Mouse (Mus musculus) Patski (cell line): ENCODE data around the gene Tlr5. TPM values are rescaled to one million over a fixed set of nuclear protein-coding genes. Genes with fewer than 3 reads are reported as not detected.

Source experiments
- ATAC-seq: fragments of 100-300 bp; one replicate; pipeline ENCODE4 v1.8.0; 2021
- CTCF ChIA-PET: fragments of 350-600 bp; sonication (Branson Sonifier 250); formaldehyde crosslinking; loops from one replicate; lab custom pipeline; 2022; ENCODE audit warnings: inconsistent platforms; lab: Charles Lee
- POLR2A ChIA-PET: fragments of 350-600 bp; sonication (Branson Sonifier 250); formaldehyde crosslinking; loops from one replicate; lab custom pipeline; 2022; ENCODE audit warnings: antibody characterized with exemption, inconsistent platforms; lab: Charles Lee
- DNase-seq: peaks from one replicate; pipeline ENCODE4 v3.0.0-alpha.2; 2011; ENCODE audit warnings: low read depth, low spot score
- H3K27me3 ChIP-seq: fragments of 371-371 bp; one replicate; pipeline ENCODE4 v1.5.1; 2021
- CTCF ChIP-seq: fragments of 100-300 bp; IDR thresholded peaks from one replicate; pipeline ENCODE4 v1.5.1; 2021
- in situ Hi-C: fragments of 300-500 bp; cut with MboI; formaldehyde crosslinking; loops from 3 replicates; pipeline ENCODE4 v1.11.1; 2018; ENCODE audit warnings: low pct_unique_long_range_greater_than_20kb, mixed read lengths
- polyA plus RNA-seq: library from polyadenylated mRNA; unstranded; gene quantifications from one replicate; pipeline ENCODE4 v1.2.3, GENCODE M21; 2021

Tlr5 gene
- polyA plus RNA-seq, 1 experiment from 2014 or later = not detected

DNA sequence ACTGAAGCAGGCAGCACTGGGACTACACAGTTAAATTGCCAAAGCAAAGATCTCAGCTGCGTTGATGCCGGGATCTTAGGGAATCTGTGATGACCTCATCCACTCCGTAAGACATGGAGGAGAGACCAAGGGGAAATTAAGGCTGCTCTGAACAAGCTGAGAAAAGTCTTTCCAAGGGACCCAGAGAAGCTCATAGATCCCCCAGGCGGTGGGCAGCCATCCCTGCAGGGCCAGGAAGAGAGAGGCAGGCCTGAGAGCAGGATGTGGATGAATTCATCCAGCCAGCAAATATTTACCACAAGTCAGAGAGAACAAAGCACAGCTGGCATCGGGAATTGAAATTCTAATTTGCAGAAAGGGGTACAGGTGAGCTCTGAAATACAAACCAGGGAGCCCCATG, 8.7 kb downstream of the Tlr5 start:
- in situ Hi-C loops = no loop called here
- ChIA-PET CTCF (interaction anchor here (1.0 to 1.3 kb wide), 2 partner anchors 392 to 593 kb away, joined by 3 read pairs; no protein-coding TSS in a partner anchor), POLR2A (interaction anchor here (1.2 kb wide), 1 partner anchor 96 kb away, joined by 3 read pairs; no protein-coding TSS in a partner anchor)
- no peaks in the 10 kb centered on the region for H3K27me3 ChIP-seq
- ATAC-seq = no peak
- no peak for DNase-seq
- peak; percentile 41 for TF ChIP-seq CTCF

DNA sequence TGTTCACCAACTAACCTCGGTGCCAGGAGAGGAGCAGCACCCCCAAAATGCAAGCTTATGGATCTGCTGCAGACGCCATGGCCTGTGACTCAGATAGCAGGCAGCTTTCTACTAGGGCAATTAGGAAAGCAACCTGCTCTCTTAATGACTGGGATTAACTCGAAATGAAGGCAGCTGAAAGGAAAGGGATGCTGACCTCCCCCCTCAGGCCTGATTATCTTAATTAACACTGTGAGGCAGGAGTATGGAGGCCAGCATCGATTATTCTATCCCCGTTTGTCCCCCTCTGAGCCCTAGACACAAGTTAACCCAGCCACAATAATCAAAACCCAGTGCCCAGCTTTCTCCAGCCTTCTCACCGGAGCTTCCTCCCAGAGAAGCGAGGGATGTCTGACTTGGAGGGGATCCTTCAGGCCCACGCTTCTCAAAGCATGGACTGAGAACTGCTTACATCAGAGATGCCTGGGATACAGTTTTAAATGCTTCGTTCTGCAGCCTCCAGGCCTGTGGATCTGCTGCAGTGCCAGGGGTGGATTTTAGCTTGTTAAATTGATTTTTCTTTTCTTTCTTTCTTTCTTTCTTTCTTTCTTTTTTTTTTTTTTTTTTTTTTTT, 10.4 kb downstream of the Tlr5 start:
- TF ChIP-seq CTCF = no peak
- POLR2A ChIA-PET = interaction anchor here (0.6 kb wide), 1 partner anchor 523 kb away, joined by 3 read pairs; no protein-coding TSS in a partner anchor
- in situ Hi-C loops = no loop called here
- no peaks in the 10 kb centered on the region for H3K27me3 ChIP-seq
- DNase-seq (no peak), ATAC-seq (no peak)
- CTCF ChIA-PET = no interaction called here

DNA sequence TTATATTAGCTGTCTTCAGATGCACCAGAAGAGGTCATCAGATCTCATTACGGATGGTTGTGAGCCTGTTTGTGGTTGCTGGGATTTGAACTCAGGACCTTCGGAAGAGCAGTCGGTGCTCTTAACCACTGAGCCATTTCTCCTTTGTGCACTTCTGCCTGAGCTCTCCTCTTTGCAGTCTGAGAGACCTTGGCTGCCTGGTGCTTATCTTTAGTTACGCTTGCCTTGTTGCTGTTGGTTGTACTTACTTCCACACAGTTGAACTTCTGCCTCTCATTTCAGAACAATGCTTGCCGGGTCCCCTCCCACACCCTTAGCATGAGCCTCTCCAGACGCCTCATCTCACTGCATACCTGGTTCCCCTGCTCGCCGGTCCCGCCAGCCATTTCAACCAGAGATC, 14.1 kb downstream of the Tlr5 start:
- DNase-seq (no peak), ATAC-seq (no peak)
- POLR2A ChIA-PET = no interaction called here
- CTCF ChIA-PET = interaction anchor here (1.6 kb wide), 1 partner anchor 9 kb away, joined by 7 read pairs; no protein-coding TSS in a partner anchor
- TF ChIP-seq CTCF = no peak
- in situ Hi-C loops = no loop called here
- no peaks in the 10 kb centered on the region for H3K27me3 ChIP-seq

DNA sequence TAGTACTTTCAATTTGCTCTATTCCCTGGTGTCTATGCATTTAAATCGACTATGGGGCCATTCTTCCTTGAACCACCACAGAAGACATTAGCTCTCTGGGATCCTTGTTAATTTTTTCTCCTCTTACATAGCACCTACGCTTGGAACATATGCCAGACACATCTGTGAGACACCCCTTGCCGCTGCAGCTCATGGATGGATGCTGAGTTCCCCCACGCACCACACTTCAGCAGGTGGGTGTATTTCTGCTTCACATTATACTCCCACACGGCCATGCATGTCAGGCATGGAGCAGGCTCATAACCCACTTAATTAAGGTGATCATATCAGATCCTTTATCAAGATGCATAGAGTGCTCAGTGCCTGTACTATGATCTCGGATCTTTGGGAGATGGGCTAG, 17.7 kb downstream of the Tlr5 start:
- no peak for TF ChIP-seq CTCF
- ChIA-PET POLR2A (no interaction called here), CTCF (interaction anchor here (1.0 kb wide), 1 partner anchor 68 kb away, joined by 3 read pairs; no protein-coding TSS in a partner anchor)
- in situ Hi-C loops = no loop called here
- DNase-seq = no peak
- ATAC-seq = no peak
- H3K27me3 ChIP-seq = no peaks in the 10 kb centered on the region

DNA sequence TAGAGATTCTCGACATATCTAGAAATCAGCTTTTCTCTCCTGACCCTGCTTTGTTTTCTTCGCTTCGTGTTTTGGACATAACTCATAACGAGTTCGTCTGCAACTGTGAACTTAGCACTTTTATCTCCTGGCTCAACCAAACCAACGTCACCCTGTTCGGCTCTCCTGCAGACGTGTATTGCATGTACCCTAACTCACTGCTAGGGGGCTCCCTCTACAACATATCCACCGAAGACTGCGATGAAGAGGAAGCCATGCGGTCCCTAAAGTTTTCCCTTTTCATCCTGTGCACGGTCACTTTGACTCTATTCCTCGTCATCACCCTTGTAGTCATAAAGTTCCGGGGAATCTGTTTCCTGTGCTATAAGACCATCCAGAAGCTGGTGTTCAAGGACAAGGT, 20.2 kb downstream of the Tlr5 start:
- H3K27me3 ChIP-seq = no peaks in the 10 kb centered on the region
- ChIA-PET POLR2A (no interaction called here), CTCF (interaction anchor here (1.6 kb wide), 1 partner anchor 9 kb away, joined by 4 read pairs; no protein-coding TSS in a partner anchor)
- ATAC-seq (no peak), DNase-seq (no peak)
- peak; percentile 23 for TF ChIP-seq CTCF
- in situ Hi-C loops = no loop called here

DNA sequence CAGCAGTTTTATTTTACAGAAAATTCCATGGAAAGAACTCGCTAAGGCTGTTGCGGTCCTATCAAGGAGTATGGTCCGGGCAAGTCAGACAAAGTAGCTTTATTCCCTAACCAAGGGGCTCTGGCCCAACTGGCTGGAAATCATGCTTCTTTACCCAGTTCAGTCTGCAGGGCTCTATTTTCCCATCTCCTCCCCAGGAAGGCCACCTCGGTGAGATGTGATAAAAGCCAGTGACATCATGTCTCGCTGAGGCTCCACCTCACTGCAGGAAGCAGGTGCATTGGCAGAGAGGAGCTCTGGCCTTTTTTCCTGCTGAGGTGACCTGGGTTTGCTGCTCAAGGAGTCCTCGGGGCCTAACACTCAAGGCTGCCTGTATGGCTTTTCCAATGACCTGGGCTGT, 26.1 kb downstream of the Tlr5 start:
- ATAC-seq (no peak), DNase-seq (no peak)
- TF ChIP-seq CTCF = no peak
- CTCF ChIA-PET = interaction anchor here (1.2 kb wide), 1 partner anchor 21 kb away, joined by 3 read pairs; no protein-coding TSS in a partner anchor
- H3K27me3 ChIP-seq = no peaks in the 10 kb centered on the region
- in situ Hi-C loops = no loop called here
- POLR2A ChIA-PET = no interaction called here

DNA sequence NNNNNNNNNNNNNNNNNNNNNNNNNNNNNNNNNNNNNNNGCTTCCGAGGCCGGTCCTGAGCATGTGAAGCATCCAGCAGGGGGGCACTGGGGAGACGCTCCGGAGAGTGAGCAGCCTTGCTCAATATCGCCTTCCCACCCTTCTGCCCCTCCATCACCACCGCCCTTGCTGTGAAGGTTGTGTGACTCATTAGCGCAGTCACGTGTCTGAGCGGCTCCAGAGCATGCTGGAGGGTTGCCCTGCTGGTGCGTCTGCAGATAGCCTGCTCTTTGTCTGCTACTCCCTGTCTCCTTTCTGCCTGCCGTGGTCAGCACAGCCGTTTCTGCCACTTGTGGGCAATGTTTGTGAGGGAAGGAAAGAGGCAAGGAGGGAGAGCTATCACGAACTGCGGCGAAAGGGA, 28.4 kb downstream of the Tlr5 start:
- CTCF ChIA-PET = interaction anchor here (0.6 to 2.3 kb wide), 11 partner anchors 8 to 423 kb away, joined by 3 to 8 read pairs (median 4); no protein-coding TSS in a partner anchor
- peak; percentile 84 for DNase-seq
- H3K27me3 ChIP-seq = no peaks in the 10 kb centered on the region
- in situ Hi-C loops = no loop called here
- ATAC-seq = peak; percentile 89
- TF ChIP-seq CTCF = no peak
- POLR2A ChIA-PET = interaction anchor here (1.2 kb wide), 1 partner anchor 236 kb away, joined by 3 read pairs; no protein-coding TSS in a partner anchor

DNA sequence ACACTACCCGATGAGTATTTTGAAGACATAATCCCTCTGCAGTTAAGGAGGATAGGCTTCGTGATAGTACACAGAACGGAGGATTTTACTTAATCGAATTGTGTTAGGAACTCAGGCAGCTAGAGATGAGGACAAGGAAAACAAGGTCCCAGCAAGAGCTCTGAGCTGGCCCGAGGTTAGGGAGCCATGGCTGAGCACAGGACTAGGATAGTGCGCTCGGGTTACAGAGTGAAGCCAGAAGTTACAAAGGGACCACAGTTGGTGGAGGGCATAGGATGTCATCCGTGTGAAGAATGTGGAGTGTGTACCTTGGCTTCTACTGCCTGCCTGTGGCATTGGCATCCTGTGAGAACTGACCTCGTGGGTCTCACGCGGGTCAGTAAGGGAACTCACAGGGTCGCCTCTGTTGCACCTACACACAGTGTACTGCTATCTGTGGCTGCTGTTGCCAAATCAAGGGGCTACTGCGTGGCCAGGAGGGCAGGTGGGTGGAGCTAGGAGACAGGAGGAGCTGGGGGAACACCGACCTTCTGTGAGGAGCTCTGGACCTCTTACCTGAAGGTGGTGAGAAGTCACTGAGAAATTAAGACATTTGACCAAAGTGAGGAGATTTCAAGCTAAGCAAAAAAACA, 29.0 kb downstream of the Tlr5 start:
- no peaks in the 10 kb centered on the region for H3K27me3 ChIP-seq
- ChIA-PET CTCF (interaction anchor here (0.7 to 2.3 kb wide), 6 partner anchors 10 to 423 kb away, joined by 3 to 8 read pairs (median 4); no protein-coding TSS in a partner anchor), POLR2A (interaction anchor here (1.1 to 1.2 kb wide), 2 partner anchors 235 to 289 kb away, joined by 3 to 4 read pairs; no protein-coding TSS in a partner anchor)
- DNase-seq (no peak), ATAC-seq (no peak)
- in situ Hi-C loops = no loop called here
- no peak for TF ChIP-seq CTCF

DNA sequence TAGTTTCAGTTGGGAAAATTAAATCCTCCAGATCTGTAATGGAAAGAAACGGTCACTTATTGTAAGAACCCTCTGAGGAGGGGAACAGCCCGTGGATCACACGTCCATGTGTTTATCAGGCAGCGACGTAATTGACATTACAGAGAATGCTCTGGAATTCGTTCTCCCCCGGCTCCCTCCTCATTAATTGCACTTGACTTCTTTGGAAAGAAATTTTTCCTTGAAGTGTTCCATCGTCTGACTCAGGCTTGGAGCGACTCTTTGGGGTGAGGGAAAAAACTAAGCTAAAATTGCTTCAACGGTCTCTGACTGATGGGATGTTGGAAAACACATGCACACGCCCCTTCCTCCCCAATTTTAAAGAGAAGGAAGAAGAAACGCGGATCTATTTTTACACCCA, 31.7 kb downstream of the Tlr5 start:
- CTCF ChIA-PET = interaction anchor here (0.7 to 1.5 kb wide), 2 partner anchors 106 to 282 kb away, joined by 3 read pairs; no protein-coding TSS in a partner anchor
- H3K27me3 ChIP-seq = no peaks in the 10 kb centered on the region
- POLR2A ChIA-PET = no interaction called here
- no peak for ATAC-seq
- in situ Hi-C loops = no loop called here
- no peak for DNase-seq
- no peak for TF ChIP-seq CTCF

DNA sequence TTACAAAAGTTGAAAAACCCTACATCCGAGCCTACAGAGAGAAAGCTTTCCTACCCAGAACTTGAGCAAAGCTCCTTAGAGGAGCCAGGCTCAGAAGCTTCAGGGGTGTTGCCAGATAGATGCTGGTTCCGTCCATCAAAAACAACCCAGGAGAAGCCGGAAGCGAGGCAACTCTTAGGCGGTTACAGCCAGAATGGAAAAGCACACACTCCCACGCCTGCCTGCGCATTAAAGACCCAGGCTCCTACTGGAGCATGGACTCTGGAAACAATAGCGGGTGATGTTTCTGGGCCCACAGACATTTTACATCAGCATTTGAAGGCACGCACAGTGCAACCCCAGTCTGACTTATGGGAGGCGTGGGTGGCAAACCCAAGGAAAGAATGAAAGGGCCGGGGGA, 32.2 kb downstream of the Tlr5 start:
- no peak for DNase-seq
- in situ Hi-C loops = no loop called here
- POLR2A ChIA-PET = interaction anchor here (0.6 kb wide), 1 partner anchor 287 kb away, joined by 3 read pairs; no protein-coding TSS in a partner anchor
- TF ChIP-seq CTCF = no peak
- H3K27me3 ChIP-seq = no peaks in the 10 kb centered on the region
- no peak for ATAC-seq
- CTCF ChIA-PET = interaction anchor here (0.7 to 1.5 kb wide), 2 partner anchors 105 to 281 kb away, joined by 3 read pairs; no protein-coding TSS in a partner anchor
